Mouse (Mus musculus): ENCODE results near the gene Cfap97d2.

Gene Cfap97d2

DNA sequence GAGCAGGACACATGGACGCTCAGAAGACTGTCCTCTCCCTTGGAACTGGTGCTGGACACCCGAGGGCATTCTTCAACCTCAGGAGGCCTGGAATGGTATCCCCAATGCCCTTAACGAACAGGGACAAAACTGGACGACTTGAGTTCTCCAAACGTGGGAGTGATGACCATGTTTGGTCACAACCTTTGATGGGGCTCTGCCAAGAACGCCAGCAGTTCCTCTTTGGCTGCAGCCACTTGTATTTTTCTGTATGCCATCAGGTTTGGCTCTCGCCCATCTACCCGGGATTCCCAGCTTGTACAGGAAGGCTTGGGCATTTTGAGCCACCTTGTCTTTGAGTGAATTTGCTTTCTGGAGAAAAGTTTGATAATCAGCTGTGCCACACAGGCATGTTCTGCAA lies 8.0 kb upstream of the Cfap97d2 start:
- no peak for TF ChIP-seq GATA4 (IDR thresholded peaks at IDR 0.05; ENCODE audit: insufficient replicate concordance, low read length)

DNA sequence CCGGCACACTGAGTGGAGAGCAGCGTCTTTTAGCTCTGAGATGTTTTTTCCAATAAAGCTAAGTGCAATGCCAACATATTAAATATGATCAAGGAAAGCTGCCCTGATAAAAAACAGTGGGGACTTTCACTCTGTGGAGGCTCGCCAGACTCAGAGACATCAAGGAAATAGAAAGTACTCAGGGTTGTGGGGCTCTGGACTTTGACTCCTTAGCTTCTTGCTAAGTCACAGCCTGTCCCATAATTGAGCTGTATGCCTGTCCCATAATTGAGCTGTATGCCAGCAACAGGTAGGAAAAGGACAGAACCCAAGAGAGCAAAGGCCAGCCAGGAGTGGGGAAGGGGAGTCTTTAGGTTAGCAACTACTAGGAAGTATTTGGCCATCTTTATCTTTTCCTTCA lies 7.4 kb upstream of the Cfap97d2 start:
- no peak for TF ChIP-seq GATA4 (IDR thresholded peaks at IDR 0.05; ENCODE audit: insufficient replicate concordance, low read length)

DNA sequence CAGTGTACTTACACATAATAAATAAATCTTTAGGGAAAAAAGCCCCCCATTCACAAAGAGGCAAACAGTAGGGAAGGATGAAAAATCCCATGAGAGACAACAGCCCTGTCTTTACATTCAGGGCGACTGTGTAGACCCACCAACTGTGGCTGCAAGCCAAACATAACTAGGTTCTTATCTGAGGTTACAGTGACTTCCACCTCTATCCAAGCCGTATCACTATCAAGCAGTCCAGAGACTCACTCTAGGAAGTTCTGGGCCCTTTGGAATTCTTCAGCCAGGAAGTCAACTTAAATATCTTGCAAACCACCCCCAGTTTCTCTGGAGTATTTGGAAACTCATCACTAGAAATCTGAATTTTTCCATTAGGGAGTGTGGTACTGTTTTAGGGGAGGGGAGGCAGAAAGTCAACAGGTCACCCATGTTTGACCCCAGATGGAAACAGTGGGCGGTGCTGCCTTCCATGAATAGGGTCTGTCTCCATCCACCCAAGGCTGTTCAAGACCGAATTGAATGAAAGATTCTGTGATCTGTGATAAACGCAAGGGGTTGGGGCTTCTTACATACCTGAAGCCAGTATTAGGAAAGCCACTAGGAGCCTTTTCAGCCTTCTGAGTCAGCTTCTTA lies 6.3 kb upstream of the Cfap97d2 start:
- TF ChIP-seq GATA4 (IDR thresholded peaks at IDR 0.05; ENCODE audit: insufficient replicate concordance, low read length), result no peak

DNA sequence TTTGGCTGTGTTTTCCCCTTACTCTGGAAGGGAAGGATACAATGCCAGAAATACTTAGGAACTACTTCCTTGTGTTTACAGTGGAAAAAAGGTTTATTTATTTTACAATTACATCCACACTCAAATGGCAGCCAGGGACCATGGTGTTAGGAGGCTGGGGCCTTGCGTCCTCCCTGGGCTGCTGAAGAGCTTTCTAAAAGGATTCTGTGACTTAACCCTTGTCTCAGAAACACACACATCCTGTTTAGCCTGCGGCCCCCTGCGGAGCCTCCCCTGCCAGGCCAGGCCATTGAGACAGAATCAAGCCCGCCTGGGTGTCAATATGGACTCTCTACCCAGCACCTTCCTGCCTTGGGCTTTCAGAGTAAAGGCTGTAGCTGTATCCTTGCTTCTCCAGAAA lies 2.9 kb upstream of the Cfap97d2 start:
- no peak for TF ChIP-seq GATA4 (IDR thresholded peaks at IDR 0.05; ENCODE audit: insufficient replicate concordance, low read length)

DNA sequence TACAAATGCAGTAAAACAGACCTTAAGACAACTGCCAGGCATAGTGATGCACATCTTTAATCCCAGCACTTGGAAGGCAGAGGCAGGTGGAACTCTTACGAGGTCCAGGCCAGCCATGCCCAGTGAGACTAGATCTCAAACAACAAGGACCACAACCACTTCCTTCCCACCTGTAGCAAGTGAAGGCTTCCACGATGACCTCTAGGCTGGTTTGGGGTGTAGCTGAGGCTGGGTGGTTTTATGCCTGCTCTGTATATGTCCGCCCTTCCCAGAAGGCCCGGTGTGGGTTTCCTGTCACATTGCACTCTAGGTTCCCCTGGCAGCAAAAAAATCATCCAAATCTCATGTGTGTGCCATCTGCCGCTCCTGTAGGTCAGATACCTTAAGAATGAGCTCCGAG lies 1.9 kb upstream of the Cfap97d2 start:
- TF ChIP-seq GATA4 (IDR thresholded peaks at IDR 0.05; ENCODE audit: insufficient replicate concordance, low read length), result no peak

DNA sequence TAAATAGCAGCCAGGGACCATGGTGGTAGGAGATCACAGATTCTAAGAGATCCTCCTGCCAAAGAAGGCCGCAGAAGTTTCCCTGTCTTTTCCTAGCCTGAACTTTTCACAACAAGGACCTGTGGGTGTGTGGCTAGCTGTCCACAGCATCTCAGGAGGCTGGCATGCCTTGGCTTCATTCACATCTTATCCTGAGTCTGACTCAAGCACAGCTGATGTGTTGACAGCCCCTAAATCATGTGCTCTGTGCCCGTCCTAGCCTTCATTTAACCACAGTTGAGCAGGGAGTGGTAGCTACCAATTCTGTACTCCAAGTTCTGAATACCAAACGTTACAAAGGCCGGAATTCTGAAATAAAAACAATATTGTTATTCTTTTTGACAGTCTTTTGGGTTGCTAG lies 1.4 kb upstream of the Cfap97d2 start:
- no peak for TF ChIP-seq GATA4 (IDR thresholded peaks at IDR 0.05; ENCODE audit: insufficient replicate concordance, low read length)

DNA sequence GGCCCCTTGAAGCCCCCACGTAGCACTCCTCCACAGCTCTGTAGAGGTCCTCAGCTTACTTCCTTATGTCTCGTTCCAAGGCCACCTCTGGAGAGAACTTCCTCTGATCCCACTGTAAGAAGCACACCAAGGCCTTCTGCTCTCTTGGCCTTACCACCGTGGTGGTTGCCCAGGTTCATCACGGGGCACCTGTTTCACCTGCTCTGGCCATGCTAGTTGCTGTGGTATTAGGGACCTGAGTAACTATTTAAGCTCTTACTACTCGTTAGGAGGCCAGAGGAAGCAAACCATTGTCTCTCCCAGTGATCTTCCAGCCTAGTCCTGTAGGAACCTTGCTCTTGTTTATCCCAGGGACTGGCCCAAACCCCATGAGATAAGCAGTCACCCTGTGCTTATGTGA lies 1.2 kb downstream of the Cfap97d2 start:
- no peak for TF ChIP-seq GATA4 (IDR thresholded peaks at IDR 0.05; ENCODE audit: insufficient replicate concordance, low read length)

DNA sequence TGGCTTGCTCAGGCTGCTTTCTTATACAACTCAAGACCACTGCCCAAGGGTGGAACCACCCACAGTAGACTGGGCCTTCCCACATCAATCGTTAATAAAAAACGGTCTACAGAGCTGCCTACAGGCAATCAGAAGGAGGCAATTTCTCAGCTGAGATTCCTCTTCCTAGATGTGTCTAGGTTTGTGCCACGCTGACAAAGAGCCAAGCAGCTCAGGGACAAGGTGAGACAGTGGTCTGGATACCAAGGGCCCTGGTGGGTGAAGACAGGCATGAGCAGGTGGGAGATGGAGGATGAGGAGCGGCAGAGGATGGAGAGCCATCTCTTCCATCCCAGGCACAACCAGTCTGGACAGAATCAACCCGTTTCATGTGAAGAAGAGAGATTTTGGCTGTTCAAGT lies 2.8 kb downstream of the Cfap97d2 start:
- TF ChIP-seq GATA4 (IDR thresholded peaks at IDR 0.05; ENCODE audit: insufficient replicate concordance, low read length), result no peak

DNA sequence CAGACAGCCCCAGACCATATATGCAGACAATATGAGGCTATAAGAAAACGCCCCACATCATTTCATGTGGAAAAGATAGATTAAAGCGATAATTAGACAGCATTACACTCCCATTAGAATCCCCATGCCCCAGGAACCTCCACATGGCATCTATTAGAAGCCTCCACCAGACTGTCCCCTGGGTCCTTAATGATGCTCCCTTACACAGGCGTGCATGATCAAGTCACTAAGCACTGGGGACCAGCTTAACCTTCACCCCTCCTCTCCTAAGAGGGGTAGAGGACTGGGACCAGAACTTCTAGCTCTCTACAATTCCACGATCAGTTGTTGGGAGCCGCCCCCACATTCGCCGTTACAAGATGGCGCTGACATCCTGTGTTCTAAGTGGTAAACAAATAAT lies 13.3 kb downstream of the Cfap97d2 start:
- TF ChIP-seq GATA4 (IDR thresholded peaks at IDR 0.05; ENCODE audit: insufficient replicate concordance, low read length), result no peak

DNA sequence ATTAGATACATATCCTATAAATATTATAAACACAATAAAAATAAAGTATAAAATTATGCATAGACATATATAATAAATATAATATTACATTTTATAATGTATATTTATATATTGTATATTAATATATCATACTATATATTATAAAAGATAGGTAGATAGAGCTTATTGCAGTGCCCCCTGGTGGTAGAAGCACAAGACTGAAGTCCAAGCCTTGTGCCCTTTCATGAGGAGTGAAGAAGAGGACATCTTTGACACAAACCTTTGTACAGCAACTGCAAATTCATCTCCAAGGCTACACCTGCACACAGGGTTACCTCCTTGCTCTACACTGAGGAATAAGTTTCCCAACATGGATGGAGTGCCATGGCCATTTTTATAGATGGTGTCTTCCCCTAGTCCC lies 20.0 kb downstream of the Cfap97d2 start:
- TF ChIP-seq GATA4 (IDR thresholded peaks at IDR 0.05; ENCODE audit: insufficient replicate concordance, low read length), result no peak

DNA sequence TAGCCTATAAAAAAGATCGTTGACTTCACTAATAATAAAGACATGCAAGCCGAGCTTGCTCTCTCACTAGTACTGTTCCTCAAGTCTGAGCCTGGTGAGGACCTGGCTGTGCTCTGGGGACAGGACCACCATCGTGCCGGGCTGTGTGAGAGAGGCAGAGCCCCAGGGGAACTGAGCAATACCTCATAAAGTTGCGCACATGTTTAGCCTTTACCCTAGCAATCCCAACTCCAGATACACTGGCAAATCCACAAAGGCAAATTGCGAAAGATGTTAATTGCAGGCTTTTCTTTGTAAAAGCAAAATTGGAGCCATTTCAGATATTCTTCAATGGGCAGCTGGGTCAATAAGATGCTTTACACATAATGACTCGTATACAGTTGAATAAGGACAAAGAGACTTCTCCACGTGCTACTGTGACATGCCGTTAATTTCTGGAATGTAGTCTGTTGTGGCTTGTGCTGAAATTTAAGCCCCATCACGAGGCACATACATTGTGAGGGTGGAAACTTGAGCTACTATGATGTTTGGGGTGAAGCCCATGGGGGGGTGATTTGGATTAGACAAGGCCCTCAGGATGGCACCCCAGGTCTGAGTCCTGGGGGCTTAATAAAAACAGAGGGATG lies 21.9 kb downstream of the Cfap97d2 start:
- no peak for TF ChIP-seq GATA4 (IDR thresholded peaks at IDR 0.05; ENCODE audit: insufficient replicate concordance, low read length)

DNA sequence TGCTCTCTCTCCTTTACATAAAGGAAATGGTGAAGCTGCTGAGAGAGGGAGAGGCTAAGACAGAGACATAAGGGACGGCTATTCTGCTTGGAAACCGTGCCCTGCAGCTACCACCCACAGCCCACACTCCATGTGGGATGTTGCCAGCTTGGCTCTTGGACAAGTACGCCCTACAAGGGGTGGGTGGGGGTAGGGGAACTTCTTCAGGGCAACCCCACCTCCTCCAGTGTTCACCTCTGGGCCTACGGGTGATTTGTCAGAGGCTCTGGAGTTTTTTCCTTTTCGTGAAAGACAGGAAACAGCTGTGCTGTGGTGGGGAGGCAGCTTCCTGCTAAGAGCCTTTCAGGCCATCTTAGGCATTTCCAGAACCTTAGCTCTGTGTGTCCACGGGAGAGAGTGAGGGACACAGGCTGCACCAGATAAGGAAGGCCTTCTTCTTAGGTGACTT lies 34.7 kb downstream of the Cfap97d2 start:
- TF ChIP-seq GATA4 (IDR thresholded peaks at IDR 0.05; ENCODE audit: insufficient replicate concordance, low read length), result no peak

DNA sequence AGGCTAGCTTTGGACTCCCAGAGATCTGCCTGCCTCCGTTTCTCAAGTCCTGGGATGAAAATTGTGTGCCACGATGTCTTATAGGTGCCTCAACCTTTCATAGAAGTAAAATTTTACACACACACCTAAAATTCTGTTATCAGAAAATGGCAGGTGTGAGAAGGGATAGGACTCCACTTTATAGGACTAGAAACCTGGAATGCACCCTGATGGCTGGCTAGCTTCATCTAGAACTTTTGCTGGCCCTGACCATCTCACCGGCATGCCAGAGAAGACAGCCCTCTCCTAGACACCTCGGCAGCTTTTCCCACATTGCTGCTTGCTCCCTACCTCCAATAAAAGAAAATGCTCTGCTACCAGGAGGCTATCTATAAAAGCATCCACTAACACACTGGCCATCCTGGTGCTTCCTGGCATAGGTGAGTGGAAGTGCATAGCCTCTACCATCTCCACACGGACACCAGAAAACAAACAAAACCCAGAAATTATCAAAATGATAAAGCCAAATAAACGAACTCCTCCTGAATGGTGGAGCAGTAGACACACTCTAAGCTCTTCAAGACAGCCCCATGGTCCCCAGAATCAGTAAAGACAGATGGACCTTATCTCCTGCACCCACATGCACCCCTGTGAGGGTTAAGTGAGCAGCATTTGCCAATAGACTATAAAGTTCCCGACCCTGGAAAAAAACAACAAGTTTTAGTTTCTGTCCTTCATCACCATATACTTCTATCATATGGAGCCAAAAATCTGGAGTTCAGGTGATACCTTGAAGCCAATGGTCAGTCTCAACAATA lies 35.3 kb downstream of the Cfap97d2 start:
- no peak for TF ChIP-seq GATA4 (IDR thresholded peaks at IDR 0.05; ENCODE audit: insufficient replicate concordance, low read length)

DNA sequence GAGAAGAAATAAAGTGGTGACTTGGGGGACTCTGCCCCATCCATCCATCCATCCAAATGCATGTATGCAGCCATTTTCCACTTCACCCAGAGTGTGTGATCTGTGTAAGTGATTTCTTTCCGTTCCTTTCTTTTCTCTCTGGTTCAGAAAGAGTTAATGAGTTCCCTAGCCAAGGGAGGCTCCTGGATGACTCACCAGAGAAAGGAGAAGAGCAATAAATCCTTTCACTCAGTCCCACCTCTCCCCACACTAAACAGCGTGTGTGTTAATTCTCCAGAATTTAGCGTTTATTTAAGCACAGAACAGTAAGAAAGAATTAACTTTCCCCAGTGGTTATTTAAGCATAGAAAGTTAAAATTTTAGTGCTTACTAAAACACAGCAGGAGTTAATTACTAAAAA lies 41.9 kb downstream of the Cfap97d2 start:
- TF ChIP-seq GATA4 (IDR thresholded peaks at IDR 0.05; ENCODE audit: insufficient replicate concordance, low read length), result no peak

DNA sequence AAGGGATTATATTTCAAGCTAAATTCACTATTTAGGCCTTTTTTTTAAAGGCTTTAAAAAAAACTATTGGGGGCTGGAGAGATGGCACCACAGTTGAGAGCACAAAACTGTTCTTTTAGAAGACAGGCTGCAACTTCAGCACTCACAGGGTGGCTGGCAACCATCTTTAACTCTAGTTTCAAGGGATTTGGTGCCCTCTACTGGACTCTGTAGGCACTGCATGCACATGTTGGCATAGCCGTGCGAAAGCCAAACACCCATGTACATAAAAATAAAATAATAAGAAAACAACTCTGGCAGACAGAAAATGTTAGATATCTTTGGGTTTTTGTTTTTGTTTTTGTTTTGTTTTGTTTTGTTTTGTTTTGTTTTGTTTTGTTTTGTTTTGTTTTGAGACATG lies 48.0 kb downstream of the Cfap97d2 start:
- TF ChIP-seq GATA4 (IDR thresholded peaks at IDR 0.05; ENCODE audit: insufficient replicate concordance, low read length), result no peak

DNA sequence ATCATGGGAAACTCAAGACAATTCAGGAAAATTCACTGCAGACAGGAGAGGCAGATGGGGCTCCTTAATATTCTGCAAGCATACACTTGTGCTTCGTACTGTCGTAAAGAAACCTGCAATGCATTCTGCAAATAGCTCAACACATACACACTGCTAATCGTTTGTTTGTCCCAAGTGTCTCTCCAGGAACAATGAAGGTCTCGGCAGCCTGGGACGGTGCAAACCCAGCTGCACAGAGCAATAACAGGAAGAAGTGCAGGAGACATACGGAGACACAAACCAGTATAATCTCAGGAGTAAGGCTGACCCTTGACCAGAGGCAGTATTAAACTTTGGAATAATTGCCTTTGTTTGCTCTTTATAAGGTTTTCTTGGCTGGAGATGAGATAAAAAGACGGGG lies 50.8 kb downstream of the Cfap97d2 start:
- no peak for TF ChIP-seq GATA4 (IDR thresholded peaks at IDR 0.05; ENCODE audit: insufficient replicate concordance, low read length)

All from liver, adult (tissue).